16 mouse cellular contexts compared by ENCODE assay signal in the genomic region with DNA sequence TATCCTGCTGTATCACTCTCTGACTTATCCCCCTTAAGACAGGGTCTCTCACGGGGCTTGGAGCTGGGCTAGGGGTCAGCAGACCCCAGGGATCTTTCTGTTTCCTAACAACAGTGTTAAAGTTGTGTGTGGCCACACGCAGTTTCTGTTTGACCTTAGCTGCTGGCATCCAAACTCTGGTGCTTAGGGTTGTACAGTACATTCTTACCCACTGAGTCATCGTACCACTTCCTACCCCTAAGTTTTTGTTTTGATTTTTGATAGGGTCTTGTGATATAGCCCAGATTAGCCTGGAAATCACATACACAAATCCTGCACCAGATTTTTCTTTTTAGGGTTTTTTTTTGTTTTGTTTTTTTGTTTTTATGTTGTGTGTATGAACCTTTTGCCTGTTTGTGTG. TPM values are rescaled to one million over a fixed set of nuclear protein-coding genes. Genes with fewer than 3 reads are reported as not detected.
DNase-seq lines count a peak whose midpoint lies in the region.
"Had no signal": no experiment of that assay in that cellular context is flagged by ENCODE, and none has a peak within 500 bp of the region (broad histone marks: within the 10 kb centered on the region; RNA-seq: fewer than 3 reads in every experiment).

No protein-coding gene starts in this region.

- DNase-seq in 3134 (ENCODE audit: extremely low read depth, insufficient read length, low spot score) = peak; percentile 43
- DNase-seq in 3T3-L1 (ENCODE audit: low read depth, low spot score) = peak; percentile 65
- peak; percentile 65 for DNase-seq in NIH3T3 (ENCODE audit: low read depth)
- no peak for DNase-seq in heart, postnatal 4 days
- no peak for DNase-seq in c-Kit-positive CD71-positive TER-119-positive erythroid progenitor cells, embryonic 14.5 days (ENCODE audit: low spot score)
- DNase-seq: adrenal gland, adult 2 months; adrenal gland, postnatal 10 days; adrenal gland, postnatal 25 days; B cell, adult 2 months; cerebellum, adult 11-12 months; cerebellum, adult 2 months; cerebellum, adult 9-10 months; cerebellum, postnatal 10 days; cerebellum, postnatal 25 days; forebrain, postnatal 0 days had no signal

RNA-seq across cellular contexts. Expression of gene Shank1, which starts 22.3 kb away (rescaled TPM):
- 1 to 10 TPM; 3.5 to 4.6 TPM for total RNA-seq in heart, postnatal 4 days (2021)

RNA-seq across cellular contexts. Expression of gene Clec11a, which starts 25.6 kb away (rescaled TPM):
- under 1 TPM; 0.71 to 0.92 TPM for total RNA-seq in heart, postnatal 4 days (2021)

RNA-seq across cellular contexts. Expression of gene Syt3, which starts 51.6 kb away (rescaled TPM):
- 1 to 10 TPM in 1 of 2 experiments, under 1 TPM in 1; 0.88 to 1.4 TPM for total RNA-seq in heart, postnatal 4 days (2021)
- total RNA-seq: G1E had no signal

RNA-seq across cellular contexts. Expression of gene 1700008O03Rik, which starts 53.3 kb away (rescaled TPM):
- not detected for total RNA-seq in heart, postnatal 4 days (2021)

Comparison
In these comparisons a context has a peak if more than half of its experiments do, and no peak if none do; other contexts are left out.
1. DNase-seq: peak in 3134 (single experiment), 3T3-L1 (single experiment) and NIH3T3 (single experiment); none in heart, postnatal 4 days (single experiment) and c-Kit-positive CD71-positive TER-119-positive erythroid progenitor cells, embryonic 14.5 days (single experiment).